Mouse (Mus musculus): ENCODE data around the gene Hhipl1. TPM values are rescaled to one million over a fixed set of nuclear protein-coding genes. Genes with fewer than 3 reads are reported as not detected.
A peak's percentile ranks its signal among the peaks of the same experiment; 100 is the strongest.

The Hhipl1 gene
- polyA plus RNA-seq, 1 experiment: 0.54 TPM

DNA sequence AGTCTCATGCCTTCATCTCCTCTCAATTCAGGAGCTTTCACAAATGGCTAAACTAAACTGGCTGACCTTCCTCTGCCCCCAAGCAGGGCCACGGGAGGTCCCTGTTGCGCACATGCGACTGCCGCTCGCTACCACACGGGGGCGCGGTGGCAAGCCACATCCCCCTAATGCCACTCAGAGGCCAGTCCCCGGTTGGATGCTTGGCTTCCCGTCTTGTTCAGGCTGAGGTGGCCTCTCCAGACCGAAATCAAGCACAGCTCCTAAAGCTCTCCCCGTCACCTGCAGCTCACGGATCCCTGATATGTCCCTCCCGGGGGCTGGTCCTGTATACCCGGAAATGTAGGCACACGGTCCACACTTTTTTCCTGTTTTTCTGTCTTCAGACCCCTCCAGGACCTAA lies 27.0 kb downstream of the Hhipl1 start:
- peak; percentile 80 for DNase-seq
- Histone ChIP-seq H3K27me3 (ENCODE audit: control insufficient read depth, insufficient read depth, low read length) (peaks cover 3% of the 10 kb centered on the region; the same call in 1 of the 2 replicates), H3K36me3 (ENCODE audit: control insufficient read depth, insufficient read depth, low read length) (no peaks in the 10 kb centered on the region), H3K27ac (ENCODE audit: control insufficient read depth, insufficient read depth, low read length) (no peak overlapping the region), H3K4me1 (replicated peaks; ENCODE audit: control insufficient read depth, insufficient read depth, low read length) (peaks cover 17% of the 10 kb centered on the region), H3K4me3 (ENCODE audit: control insufficient read depth, insufficient read depth, low read length) (peak overlapping the region; percentile 41)
- WGBS: under 1% methylated on average over 16 of the region's 16 CpGs
- TF ChIP-seq POLR2A (IDR thresholded peaks at IDR 0.05; ENCODE audit: control insufficient read depth, extremely low read depth, insufficient read depth, low read length, poor library complexity) (no peak), CTCF (IDR thresholded peaks at IDR 0.05; ENCODE audit: borderline replicate concordance, control insufficient read depth, extremely low read depth, insufficient read depth, low read length, poor library complexity) (peak; percentile 96)

DNA sequence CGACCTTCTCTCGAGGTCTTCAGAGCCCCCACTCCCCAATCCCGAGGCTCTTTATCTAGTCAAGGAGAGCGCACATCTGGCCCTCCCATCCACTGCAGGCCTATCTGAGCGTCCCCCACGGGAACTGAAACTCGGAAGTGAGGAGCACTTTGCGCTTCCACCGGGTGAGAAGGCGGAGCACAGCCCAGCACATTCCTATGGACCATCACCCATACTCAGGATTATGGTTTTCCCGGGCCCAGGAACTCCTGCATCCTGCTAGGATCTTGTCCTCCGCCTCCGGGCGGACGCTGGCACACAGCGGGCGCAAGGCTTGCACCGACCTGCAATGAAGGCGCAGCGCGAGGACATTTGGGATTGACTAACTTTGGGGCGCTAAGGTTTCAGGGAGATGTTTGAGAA lies 27.4 kb downstream of the Hhipl1 start:
- H3K27me3 ChIP-seq (ENCODE audit: control insufficient read depth, insufficient read depth, low read length): peaks cover 2% of the 10 kb centered on the region; the same call in 1 of the 2 replicates
- under 1% methylated on average over 22 of the region's 22 CpGs for WGBS
- peak overlapping the region; percentile 41 for H3K4me3 ChIP-seq (ENCODE audit: control insufficient read depth, insufficient read depth, low read length)
- TF ChIP-seq POLR2A (IDR thresholded peaks at IDR 0.05; ENCODE audit: control insufficient read depth, extremely low read depth, insufficient read depth, low read length, poor library complexity): no peak
- TF ChIP-seq CTCF (IDR thresholded peaks at IDR 0.05; ENCODE audit: borderline replicate concordance, control insufficient read depth, extremely low read depth, insufficient read depth, low read length, poor library complexity): no peak
- peaks cover 16% of the 10 kb centered on the region for H3K4me1 ChIP-seq (replicated peaks; ENCODE audit: control insufficient read depth, insufficient read depth, low read length)
- no peak for DNase-seq
- no peak overlapping the region for H3K27ac ChIP-seq (ENCODE audit: control insufficient read depth, insufficient read depth, low read length)
- no peaks in the 10 kb centered on the region for H3K36me3 ChIP-seq (ENCODE audit: control insufficient read depth, insufficient read depth, low read length)

DNA sequence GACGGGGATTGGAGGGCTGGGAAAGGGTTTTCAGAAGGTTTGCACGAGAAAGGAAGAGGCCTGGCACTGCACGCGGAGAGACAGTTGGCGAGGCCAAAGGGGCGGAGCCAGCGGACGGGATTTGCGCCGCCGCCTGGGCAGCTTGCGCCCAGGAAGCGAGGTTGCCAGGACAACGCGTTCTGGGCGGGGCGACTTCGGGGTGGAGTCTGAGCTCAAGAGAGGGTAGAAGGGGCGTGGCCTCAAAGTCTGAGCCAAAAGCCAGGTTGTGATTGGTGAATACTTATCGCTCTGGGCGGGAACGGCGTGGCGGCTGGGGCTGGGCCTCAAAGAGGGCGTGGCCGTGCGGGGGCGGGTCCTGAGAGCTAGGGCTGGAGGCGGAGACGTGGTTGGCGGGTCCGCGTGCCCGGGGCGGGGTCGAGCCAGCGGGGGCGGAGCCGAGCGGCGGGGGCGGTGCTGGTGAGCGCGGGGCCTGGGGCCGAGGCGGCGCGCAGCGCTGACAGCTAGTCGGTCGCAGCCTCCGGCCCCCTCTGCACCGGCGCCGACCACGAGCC lies 27.9 kb downstream of the Hhipl1 start, which contains the start of gene Cyp46a1:
Gene Cyp46a1 (plus strand): TSS at position 487 of the 551 bp plus-strand sequence.
- under 1% methylated on average over 47 of the region's 56 CpGs for WGBS
- Histone ChIP-seq H3K36me3 (ENCODE audit: control insufficient read depth, insufficient read depth, low read length) (no peaks in the 10 kb centered on the region), H3K27ac (ENCODE audit: control insufficient read depth, insufficient read depth, low read length) (no peak within 1 kb of the TSS), H3K4me3 (ENCODE audit: control insufficient read depth, insufficient read depth, low read length) (peak within 1 kb of the TSS; percentile 41), H3K27me3 (ENCODE audit: control insufficient read depth, insufficient read depth, low read length) (peaks cover 2% of the 10 kb centered on the region; the same call in 1 of the 2 replicates), H3K4me1 (replicated peaks; ENCODE audit: control insufficient read depth, insufficient read depth, low read length) (peaks cover 19% of the 10 kb centered on the region)
- DNase-seq: peak; percentile 90
- TF ChIP-seq POLR2A (IDR thresholded peaks at IDR 0.05; ENCODE audit: control insufficient read depth, extremely low read depth, insufficient read depth, low read length, poor library complexity) (0 out of 2 replicates have a peak, but pooled peaks have one; percentile 46), CTCF (IDR thresholded peaks at IDR 0.05; ENCODE audit: borderline replicate concordance, control insufficient read depth, extremely low read depth, insufficient read depth, low read length, poor library complexity) (0 out of 2 replicates have a peak, but pooled peaks have one; percentile 10)

DNA sequence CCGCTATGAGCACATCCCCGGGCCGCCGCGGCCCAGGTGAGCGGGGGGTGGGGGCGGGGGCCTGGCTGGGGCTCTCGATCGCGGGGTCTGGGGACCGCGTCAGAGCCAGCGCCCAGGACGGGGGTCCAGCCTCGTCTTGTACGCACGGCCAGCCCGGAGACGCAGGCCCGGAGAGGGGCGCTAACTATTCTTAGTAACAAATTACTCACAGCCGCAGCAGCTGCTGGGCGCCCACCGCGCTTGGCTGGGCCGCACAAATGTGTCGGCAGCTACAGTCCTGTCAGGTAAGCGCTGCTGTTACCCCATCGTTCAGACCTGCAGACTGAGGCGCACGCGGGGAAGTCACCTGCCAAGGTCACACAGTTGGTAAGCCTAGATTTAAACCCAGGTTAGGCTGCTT lies 28.5 kb downstream of the Hhipl1 start:
- DNase-seq: peak; percentile 16
- H3K4me3 ChIP-seq (ENCODE audit: control insufficient read depth, insufficient read depth, low read length): peak overlapping the region; percentile 41
- WGBS: 4% methylated on average over 32 of the region's 32 CpGs

DNA sequence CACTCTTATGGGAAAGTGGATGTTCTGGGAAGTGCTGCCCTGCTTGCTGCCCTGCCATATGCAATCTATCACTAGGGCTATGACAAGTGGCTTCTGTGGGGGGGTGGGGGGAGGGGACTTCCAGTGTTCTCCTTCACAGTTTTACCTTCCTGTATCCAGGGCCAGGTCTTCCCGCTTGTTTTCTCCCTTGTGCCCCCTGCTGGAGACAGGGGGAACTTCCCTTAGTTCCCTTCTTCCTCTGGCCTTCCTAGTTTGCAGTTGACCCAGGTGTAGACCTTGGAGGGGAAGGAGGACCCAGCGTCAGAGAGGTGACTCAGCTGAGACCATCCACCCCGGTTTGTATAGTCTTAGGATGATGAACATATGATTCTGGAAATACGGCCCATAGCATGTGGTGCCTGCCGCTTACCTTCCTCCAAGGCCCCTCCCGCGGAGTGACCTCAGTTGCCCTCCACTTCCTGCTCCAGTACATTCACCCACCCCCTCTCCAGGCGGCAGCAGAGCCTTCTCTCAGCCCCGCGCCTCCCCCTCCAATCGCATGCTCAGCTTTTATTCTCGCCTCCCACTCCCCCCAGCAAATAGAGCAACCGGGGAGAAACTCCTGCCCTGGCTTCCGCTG lies 32.6 kb downstream of the Hhipl1 start:
- Histone ChIP-seq H3K27ac (ENCODE audit: control insufficient read depth, insufficient read depth, low read length) (no peak overlapping the region), H3K4me3 (ENCODE audit: control insufficient read depth, insufficient read depth, low read length) (no peak overlapping the region), H3K27me3 (ENCODE audit: control insufficient read depth, insufficient read depth, low read length) (peaks cover 2% of the 10 kb centered on the region; the same call in 1 of the 2 replicates), H3K36me3 (ENCODE audit: control insufficient read depth, insufficient read depth, low read length) (no peaks in the 10 kb centered on the region), H3K4me1 (replicated peaks; ENCODE audit: control insufficient read depth, insufficient read depth, low read length) (peaks cover 12% of the 10 kb centered on the region)
- WGBS: 15% methylated on average over 14 of the region's 14 CpGs
- TF ChIP-seq POLR2A (IDR thresholded peaks at IDR 0.05; ENCODE audit: control insufficient read depth, extremely low read depth, insufficient read depth, low read length, poor library complexity) (no peak), CTCF (IDR thresholded peaks at IDR 0.05; ENCODE audit: borderline replicate concordance, control insufficient read depth, extremely low read depth, insufficient read depth, low read length, poor library complexity) (peak; percentile 51; the same call in 1 of the 2 replicates)
- peak; percentile 28 for DNase-seq

More for the DNA sequence above, 28.5 kb downstream of the Hhipl1 start:
- Histone ChIP-seq H3K36me3 (ENCODE audit: control insufficient read depth, insufficient read depth, low read length) (no peaks in the 10 kb centered on the region), H3K27me3 (ENCODE audit: control insufficient read depth, insufficient read depth, low read length) (peaks cover 2% of the 10 kb centered on the region; the same call in 1 of the 2 replicates), H3K4me1 (replicated peaks; ENCODE audit: control insufficient read depth, insufficient read depth, low read length) (peaks cover 19% of the 10 kb centered on the region), H3K27ac (ENCODE audit: control insufficient read depth, insufficient read depth, low read length) (no peak overlapping the region)
- TF ChIP-seq POLR2A (IDR thresholded peaks at IDR 0.05; ENCODE audit: control insufficient read depth, extremely low read depth, insufficient read depth, low read length, poor library complexity) (no peak), CTCF (IDR thresholded peaks at IDR 0.05; ENCODE audit: borderline replicate concordance, control insufficient read depth, extremely low read depth, insufficient read depth, low read length, poor library complexity) (no peak)

DNA sequence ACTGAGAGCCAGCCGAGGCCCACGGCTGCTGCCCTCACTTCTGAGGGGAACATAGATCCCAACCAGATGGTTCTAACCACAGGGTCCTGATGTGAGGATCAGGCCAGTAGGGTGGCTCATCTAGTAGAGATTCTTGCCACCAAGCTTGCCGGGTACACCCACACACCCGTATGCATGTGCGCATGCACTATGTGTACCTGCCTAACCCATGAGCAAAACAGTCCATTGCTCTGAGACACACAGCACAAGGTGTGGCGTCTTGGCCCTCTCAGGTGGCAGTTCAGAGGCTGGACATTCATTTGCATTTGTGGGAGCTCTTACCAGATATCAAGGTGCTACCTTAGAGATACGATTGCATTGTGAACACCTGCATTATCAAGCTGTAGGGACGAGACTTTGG lies 42.1 kb downstream of the Hhipl1 start:
- no peaks in the 10 kb centered on the region; the same call in 1 of the 2 replicates for H3K27me3 ChIP-seq (ENCODE audit: control insufficient read depth, insufficient read depth, low read length)
- H3K36me3 ChIP-seq (ENCODE audit: control insufficient read depth, insufficient read depth, low read length): no peaks in the 10 kb centered on the region
- no peak overlapping the region for H3K4me3 ChIP-seq (ENCODE audit: control insufficient read depth, insufficient read depth, low read length)
- DNase-seq: no peak
- no peak for TF ChIP-seq CTCF (IDR thresholded peaks at IDR 0.05; ENCODE audit: borderline replicate concordance, control insufficient read depth, extremely low read depth, insufficient read depth, low read length, poor library complexity)
- TF ChIP-seq POLR2A (IDR thresholded peaks at IDR 0.05; ENCODE audit: control insufficient read depth, extremely low read depth, insufficient read depth, low read length, poor library complexity): no peak
- 79% methylated on average over 8 of the region's 8 CpGs for WGBS
- no peak overlapping the region for H3K27ac ChIP-seq (ENCODE audit: control insufficient read depth, insufficient read depth, low read length)
- no peaks in the 10 kb centered on the region for H3K4me1 ChIP-seq (replicated peaks; ENCODE audit: control insufficient read depth, insufficient read depth, low read length)

All from thymus, adult 2 months (tissue).